Mouse (Mus musculus) MEL (cell line): ENCODE measurements around the gene Fhit.

Experiments used
- CTCF ChIP-seq, 3 experiments: IDR thresholded peaks in 2 of 3; conservative IDR thresholded peaks in 1 of 3; 2 replicates each; pipeline ENCODE4 v1.5.1; 2011 to 2012; ENCODE audit warnings: low read length in 3 of 3, low read depth in 2 of 3, mild to moderate bottlenecking in 2 of 3, improper control_type of control experiment in 1 of 3, inconsistent platforms in 1 of 3, mixed read lengths in 1 of 3, moderate library complexity in 1 of 3; ENCODE audit not compliant: control insufficient read depth in 1 of 3, insufficient read depth in 1 of 3, poor library complexity in 1 of 3, severe bottlenecking in 1 of 3
- ZNF384 ChIP-seq: IDR thresholded peaks from 2 replicates; pipeline ENCODE4 v1.6.1; 2012; ENCODE audit warnings: low read depth, mild to moderate bottlenecking, inconsistent platforms, low read length, improper control_type of control experiment

GRCm38 (mm10) chr14:10933667-10934066, 228.2 kb downstream of the Fhit start:
- TF ChIP-seq ZNF384, result no peak
- TF ChIP-seq CTCF (IDR thresholded peaks at IDR 0.05 in 2 of 3, conservative IDR thresholded peaks at IDR 0.05 in 1 of 3; ENCODE audit: control insufficient read depth in 1 of 3, insufficient read depth in 1 of 3, low read depth in 2 of 3, low read length in 3 of 3, poor library complexity in 1 of 3, severe bottlenecking in 1 of 3), result no peak
